Mouse (Mus musculus) embryonic fibroblast, embryonic 13.5 days (primary cell): ENCODE data around the gene Acads.

Experiments
- CTCF ChIP-seq: IDR thresholded peaks from 2 replicates; pipeline ENCODE4 v1.5.1; 2011; ENCODE audit warnings: mild to moderate bottlenecking, control low read depth, low read length, moderate library complexity, borderline replicate concordance; ENCODE audit not compliant: insufficient read depth
- POLR2A ChIP-seq: IDR thresholded peaks from 2 replicates; pipeline ENCODE4 v1.6.1; 2011; ENCODE audit warnings: low read depth, mild to moderate bottlenecking, control low read depth, low read length, moderate library complexity

DNA sequence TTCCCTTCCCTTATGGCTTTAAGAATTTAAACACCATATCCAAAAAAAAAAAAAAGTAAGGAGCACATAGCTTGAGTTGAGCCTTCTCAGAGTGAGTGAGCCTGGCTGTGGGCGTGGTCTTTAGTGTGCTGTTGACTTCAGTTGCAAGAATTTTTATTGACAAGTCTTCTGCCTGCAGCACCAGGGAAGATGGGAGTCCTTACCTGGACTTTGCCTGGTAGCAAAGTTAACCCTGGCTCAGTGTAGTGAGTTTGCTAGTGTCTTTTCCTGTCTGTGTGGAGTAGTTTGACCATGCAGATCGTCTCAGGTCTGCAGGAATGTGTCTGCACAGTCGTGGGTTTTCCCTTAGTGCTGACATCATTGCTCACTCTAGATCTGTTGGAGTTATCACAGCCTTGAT, 28.1 kb downstream of the Acads start:
- TF ChIP-seq CTCF (no peak), POLR2A (no peak)
